Mouse (Mus musculus) bone marrow macrophage, adult 2 months (primary cell): Measurements from ENCODE around the gene Pip4k2c. TPM values are rescaled to one million over a fixed set of nuclear protein-coding genes. Genes with fewer than 3 reads are reported as not detected.
A peak's percentile ranks its signal among the peaks of the same experiment; 100 is the strongest.

ENCODE experiments used
- H3K27ac ChIP-seq: 2 replicates; pipeline ENCODE4 v1.5.1; 2012; ENCODE audit warnings: low read depth, low read length; ENCODE audit not compliant: insufficient read depth
- H3K4me1 ChIP-seq: 2 replicates; pipeline ENCODE4 v1.6.1; 2012; ENCODE audit warnings: low read length; ENCODE audit not compliant: control insufficient read depth, insufficient read depth
- H3K4me3 ChIP-seq: 2 replicates; pipeline ENCODE4 v1.5.1; 2012; ENCODE audit warnings: mild to moderate bottlenecking, low read length, moderate library complexity; ENCODE audit not compliant: insufficient read depth
- CTCF ChIP-seq: IDR thresholded peaks from 2 replicates; pipeline ENCODE4 v1.5.1; 2012; ENCODE audit warnings: low read depth, mild to moderate bottlenecking, low read length, moderate library complexity
- POLR2A ChIP-seq: IDR thresholded peaks from 2 replicates; pipeline ENCODE4 v1.6.1; 2012; ENCODE audit warnings: mild to moderate bottlenecking, low read depth, low read length, borderline replicate concordance
- polyA plus RNA-seq: library from polyadenylated mRNA; stranded (reverse); fragments of >200 nt; gene quantifications from 2 replicates; pipeline ENCODE4 v1.2.4, GENCODE M21; 2012; ENCODE audit not compliant: missing spikeins, insufficient read depth, insufficient read length

Pip4k2c gene
- polyA plus RNA-seq, 1 experiment: 34.5 TPM

DNA sequence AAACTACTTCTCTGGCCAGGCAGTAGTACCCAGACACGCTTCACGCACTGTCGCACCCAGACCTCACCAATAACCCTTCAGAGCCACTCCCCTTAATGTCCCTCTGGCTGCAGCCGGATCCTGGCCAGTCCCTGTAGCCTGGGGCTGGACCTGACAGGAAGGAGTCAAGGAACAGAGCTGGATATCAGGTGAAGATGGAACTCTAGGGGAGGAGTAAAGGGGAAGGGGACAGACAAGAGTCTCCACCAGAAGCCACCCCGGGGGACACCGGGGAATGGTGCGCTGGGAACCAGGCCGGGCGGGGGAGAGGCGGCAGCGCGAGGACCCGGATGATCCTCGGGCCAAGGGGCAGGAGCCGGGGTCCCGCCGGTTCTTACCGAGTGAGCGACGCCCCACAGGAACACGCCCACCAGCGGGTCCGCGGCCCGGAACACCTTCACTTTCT is 402 bp downstream of the Pip4k2c start:
- peaks cover 11% of the 10 kb centered on the region for H3K4me1 ChIP-seq
- H3K4me3 ChIP-seq: peak overlapping the region; percentile 85
- H3K27ac ChIP-seq: no peak overlapping the region
- TF ChIP-seq CTCF (no peak), POLR2A (no peak)

GRCm38 (mm10) chr10:127209928-127210570 is 1.3 kb downstream of the Pip4k2c start:
- Histone ChIP-seq H3K4me1 (peaks cover 11% of the 10 kb centered on the region), H3K4me3 (peak overlapping the region; percentile 85), H3K27ac (no peak overlapping the region)
- no peak for TF ChIP-seq POLR2A
- no peak for TF ChIP-seq CTCF

- H3K4me3 ChIP-seq: no peak overlapping the region
- no peak overlapping the region for H3K27ac ChIP-seq
- TF ChIP-seq POLR2A: no peak
- TF ChIP-seq CTCF: no peak
- peaks cover 11% of the 10 kb centered on the region for H3K4me1 ChIP-seq
Measured at GRCm38 (mm10) chr10:127208921-127209320, 2.5 kb downstream of the Pip4k2c start.

- Histone ChIP-seq H3K4me3 (no peak overlapping the region), H3K4me1 (peaks cover 4% of the 10 kb centered on the region), H3K27ac (no peak overlapping the region)
- TF ChIP-seq POLR2A: no peak
Measured at GRCm38 (mm10) chr10:127205373-127205772, 6.0 kb downstream of the Pip4k2c start.

GRCm38 (mm10) chr10:127204589-127204988 is 6.8 kb downstream of the Pip4k2c start:
- Histone ChIP-seq H3K4me3 (no peak overlapping the region), H3K27ac (no peak overlapping the region), H3K4me1 (no peaks in the 10 kb centered on the region)
- no peak for TF ChIP-seq CTCF
- no peak for TF ChIP-seq POLR2A

DNA sequence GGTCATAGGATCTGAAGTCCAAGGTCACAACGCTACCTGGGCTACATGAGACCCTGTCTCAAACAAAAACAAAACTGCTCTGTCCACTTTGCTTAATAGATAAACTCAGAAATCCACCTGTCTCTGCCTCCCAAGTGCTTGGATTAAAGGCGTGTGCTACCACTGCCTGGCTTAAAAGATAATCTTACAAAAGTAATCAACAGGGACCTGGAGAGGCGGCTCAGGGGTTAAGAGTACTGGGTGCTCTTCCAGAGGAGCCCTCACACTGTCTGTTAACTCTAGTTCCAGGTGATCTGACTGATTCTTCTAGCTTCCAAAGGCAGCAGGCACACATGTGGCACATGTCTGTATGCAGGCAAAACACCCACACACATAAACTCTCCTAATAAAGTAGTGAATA is 8.3 kb downstream of the Pip4k2c start:
- H3K4me3 ChIP-seq: no peak overlapping the region
- no peak for TF ChIP-seq CTCF
- TF ChIP-seq POLR2A: no peak
- no peaks in the 10 kb centered on the region for H3K4me1 ChIP-seq
- no peak overlapping the region for H3K27ac ChIP-seq

- TF ChIP-seq CTCF: no peak
- TF ChIP-seq POLR2A: no peak
- Histone ChIP-seq H3K4me3 (no peak overlapping the region), H3K4me1 (peaks cover 2% of the 10 kb centered on the region; the same call in 1 of the 2 replicates), H3K27ac (no peak overlapping the region)
Measured at GRCm38 (mm10) chr10:127200279-127200678, 11.1 kb downstream of the Pip4k2c start.

- H3K4me3 ChIP-seq: no peak overlapping the region
- H3K4me1 ChIP-seq: peaks cover 6% of the 10 kb centered on the region; the same call in 1 of the 2 replicates
- no peak overlapping the region for H3K27ac ChIP-seq
- TF ChIP-seq CTCF (no peak), POLR2A (no peak)
Measured at GRCm38 (mm10) chr10:127199474-127199873, 11.9 kb downstream of the Pip4k2c start.

DNA sequence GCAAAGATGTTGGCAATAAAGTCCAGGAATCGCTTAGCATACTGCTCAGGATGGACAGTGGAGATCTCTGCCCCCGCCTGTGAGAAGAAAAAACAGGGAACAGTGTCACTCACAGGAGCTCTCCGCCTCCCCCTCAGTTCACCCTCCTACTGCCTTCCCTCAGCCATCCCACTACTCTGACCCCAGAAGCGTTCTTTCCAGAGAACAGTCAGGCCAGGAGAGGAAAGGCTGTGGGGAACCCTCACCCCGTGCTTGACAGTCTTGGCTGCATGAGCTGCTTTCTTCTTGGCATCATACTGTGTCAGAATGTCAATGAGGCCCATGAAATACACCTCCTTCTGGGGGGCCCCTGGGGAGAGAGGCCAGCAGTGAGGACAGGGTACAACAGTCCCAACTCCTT is 12.3 kb downstream of the Pip4k2c start:
- peaks cover 6% of the 10 kb centered on the region; the same call in 1 of the 2 replicates for H3K4me1 ChIP-seq
- no peak overlapping the region for H3K4me3 ChIP-seq
- TF ChIP-seq CTCF: no peak
- TF ChIP-seq POLR2A: no peak
- no peak overlapping the region for H3K27ac ChIP-seq

- Histone ChIP-seq H3K27ac (no peak overlapping the region), H3K4me3 (no peak overlapping the region), H3K4me1 (peaks cover 6% of the 10 kb centered on the region; the same call in 1 of the 2 replicates)
- TF ChIP-seq CTCF (no peak), POLR2A (no peak)
Measured at GRCm38 (mm10) chr10:127198492-127198891, 12.9 kb downstream of the Pip4k2c start.
